Mouse (Mus musculus) midbrain, embryonic 14.5 days (tissue): ENCODE data around the gene Usp29. TPM values are rescaled to one million over a fixed set of nuclear protein-coding genes. Genes with fewer than 3 reads are reported as not detected.

Experiments
- ATAC-seq: fragments of 200-750 bp; cut with Nextera tagmentation; 2 replicates; pipeline ENCODE4 v1.8.0; 2017; ENCODE audit warnings: moderate number of reproducible peaks, moderate library complexity; ENCODE audit not compliant: low FRiP score, low TSS enrichment
- DNase-seq: peaks from one replicate; pipeline ENCODE4 v3.0.0-alpha.2; 2015
- H3K27ac ChIP-seq: fragments of 300-500 bp; sonication (generic); replicated peaks from 2 replicates; pipeline ENCODE4 v1.5.1; 2014; ENCODE audit warnings: mild to moderate bottlenecking, low read depth, low read length, moderate library complexity
- H3K27me3 ChIP-seq: fragments of 300-500 bp; sonication (generic); 2 replicates; pipeline ENCODE4 v1.6.1; 2014; ENCODE audit warnings: low read length, control low read depth, mixed read lengths; ENCODE audit not compliant: control insufficient read depth, insufficient read depth
- H3K36me3 ChIP-seq: fragments of 300-500 bp; sonication (generic); 2 replicates; pipeline ENCODE4 v1.6.1; 2014; ENCODE audit warnings: low read length, control low read depth; ENCODE audit not compliant: control insufficient read depth, insufficient read depth
- H3K4me1 ChIP-seq: fragments of 300-500 bp; sonication (generic); 2 replicates; pipeline ENCODE4 v1.6.1; 2014; ENCODE audit warnings: mild to moderate bottlenecking, antibody characterized with exemption, low read length, control low read depth; ENCODE audit not compliant: control insufficient read depth, insufficient read depth
- H3K4me2 ChIP-seq: fragments of 300-500 bp; sonication (generic); 2 replicates; pipeline ENCODE4 v1.6.1; 2014; ENCODE audit warnings: mild to moderate bottlenecking, low read length, moderate library complexity
- H3K4me3 ChIP-seq: fragments of 300-500 bp; sonication (generic); replicated peaks from 2 replicates; pipeline ENCODE4 v1.5.1; 2014; ENCODE audit warnings: low read depth, low read length
- H3K9ac ChIP-seq: fragments of 300-500 bp; sonication (generic); replicated peaks from 2 replicates; pipeline ENCODE4 v1.6.1; 2014; ENCODE audit warnings: mild to moderate bottlenecking, low read length, moderate library complexity
- H3K9me3 ChIP-seq: fragments of 300-500 bp; sonication (generic); 2 replicates; pipeline ENCODE4 v1.6.1; 2016; ENCODE audit warnings: low read length, control low read depth, mixed read lengths; ENCODE audit not compliant: control insufficient read depth
- WGBS: fragments of 180-500 bp; shearing (Covaris S2); extraction: QIAGEN DNeasy Blood & Tissue Kit; methylation state at CpG from one replicate; pipeline ENCODE4 v1.1.7; 2014; 5-methylcytosine and 5-hydroxymethylcytosine counted together
- polyA plus RNA-seq: library from polyadenylated mRNA; unstranded; fragments of >200 nt; fragmentation: Nextera tagmentation; extraction: Ambion mirVana; gene quantifications from 2 replicates; pipeline ENCODE4 v1.2.1, GENCODE M21; 2014

The Usp29 gene
- polyA plus RNA-seq, 1 experiment from 2014 or later, result 31.6 TPM

GRCm38 (mm10) chr7:6837297-6837925, 107.0 kb downstream of the Usp29 start:
- DNase-seq (no peak), ATAC-seq (no peak)
- Histone ChIP-seq H3K27me3 (no peaks in the 10 kb centered on the region), H3K36me3 (no peaks in the 10 kb centered on the region), H3K4me3 (no peak overlapping the region), H3K4me2 (no peak overlapping the region), H3K9me3 (no peaks in the 10 kb centered on the region), H3K27ac (no peak overlapping the region), H3K9ac (no peak overlapping the region), H3K4me1 (peaks cover 16% of the 10 kb centered on the region)
- WGBS, result 78% methylated on average over 3 of the region's 3 CpGs

DNA sequence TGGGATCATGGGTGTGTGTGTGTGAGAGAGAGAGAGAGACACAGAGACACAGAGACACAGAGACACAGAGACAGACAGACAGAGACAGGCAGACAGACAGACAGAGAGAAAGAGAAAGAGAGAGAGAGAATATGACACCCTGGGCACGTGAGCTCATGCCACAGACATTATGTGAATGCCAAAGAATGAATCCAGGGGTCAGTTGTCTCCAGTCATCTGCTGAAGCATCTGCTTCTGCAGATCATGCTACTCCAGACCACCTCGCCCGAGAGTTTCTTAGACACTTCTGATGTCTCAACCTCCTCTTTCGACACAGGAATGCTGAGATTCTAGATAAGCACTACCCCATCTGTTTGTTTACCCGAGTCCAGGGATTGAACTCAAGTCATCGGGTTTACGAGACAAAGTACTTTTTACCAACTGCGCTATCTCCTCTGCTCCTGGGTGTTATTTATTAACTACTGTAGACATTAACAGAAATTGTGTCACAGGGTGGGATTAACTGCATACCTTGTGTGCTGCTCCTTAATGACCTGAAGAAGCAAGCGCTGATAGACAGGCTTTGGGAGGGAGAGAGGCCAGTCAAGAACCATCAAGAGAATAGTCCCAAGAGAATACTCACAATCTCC, 107.7 kb downstream of the Usp29 start:
- 90% methylated on average over 9 of the region's 9 CpGs for WGBS
- no peak for DNase-seq

GRCm38 (mm10) chr7:6840860-6841259, 110.5 kb downstream of the Usp29 start:
- peak; percentile 50; the same call in 1 of the 2 replicates for ATAC-seq
- 74% methylated on average over 5 of the region's 5 CpGs for WGBS

More for the DNA sequence above, 107.7 kb downstream of the Usp29 start:
- Histone ChIP-seq H3K36me3 (no peaks in the 10 kb centered on the region), H3K27ac (no peak overlapping the region), H3K9me3 (no peaks in the 10 kb centered on the region), H3K4me2 (no peak overlapping the region), H3K9ac (no peak overlapping the region), H3K4me1 (peaks cover 16% of the 10 kb centered on the region), H3K27me3 (no peaks in the 10 kb centered on the region), H3K4me3 (no peak overlapping the region)
- ATAC-seq, result no peak

DNA sequence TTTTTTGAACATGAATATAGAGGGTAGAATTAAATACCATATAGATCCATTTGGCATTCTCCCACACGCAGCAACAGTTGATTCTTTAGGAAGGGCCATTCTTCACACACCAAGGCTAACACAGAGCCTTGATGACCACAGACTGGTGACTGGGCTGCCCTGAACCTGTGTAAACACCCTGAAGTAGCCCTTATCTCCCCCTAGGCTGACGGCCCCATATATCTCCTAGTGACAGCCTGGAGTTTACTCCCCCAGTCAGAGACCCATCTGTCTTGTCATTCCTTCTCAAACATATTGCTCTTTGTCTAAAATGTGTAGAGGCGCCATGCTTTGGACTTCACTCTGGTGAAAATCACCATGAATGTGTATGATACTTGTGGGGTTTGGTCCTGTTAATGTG, 119.1 kb downstream of the Usp29 start:
- no peak overlapping the region for H3K9ac ChIP-seq
- no peak overlapping the region for H3K27ac ChIP-seq
- H3K4me3 ChIP-seq, result no peak overlapping the region
- H3K4me1 ChIP-seq, result peaks cover 15% of the 10 kb centered on the region
- 90% methylated on average over 3 of the region's 3 CpGs for WGBS
- no peaks in the 10 kb centered on the region for H3K27me3 ChIP-seq
- H3K36me3 ChIP-seq, result no peaks in the 10 kb centered on the region
- no peaks in the 10 kb centered on the region for H3K9me3 ChIP-seq
- H3K4me2 ChIP-seq, result no peak overlapping the region
- DNase-seq, result no peak
- no peak for ATAC-seq

More at GRCm38 (mm10) chr7:6840860-6841259, 110.5 kb downstream of the Usp29 start:
- Histone ChIP-seq H3K9me3 (no peaks in the 10 kb centered on the region), H3K36me3 (no peaks in the 10 kb centered on the region), H3K27ac (no peak overlapping the region), H3K4me3 (no peak overlapping the region), H3K27me3 (no peaks in the 10 kb centered on the region), H3K9ac (no peak overlapping the region), H3K4me2 (no peak overlapping the region), H3K4me1 (no peaks in the 10 kb centered on the region)
- DNase-seq, result peak; percentile 64

DNA sequence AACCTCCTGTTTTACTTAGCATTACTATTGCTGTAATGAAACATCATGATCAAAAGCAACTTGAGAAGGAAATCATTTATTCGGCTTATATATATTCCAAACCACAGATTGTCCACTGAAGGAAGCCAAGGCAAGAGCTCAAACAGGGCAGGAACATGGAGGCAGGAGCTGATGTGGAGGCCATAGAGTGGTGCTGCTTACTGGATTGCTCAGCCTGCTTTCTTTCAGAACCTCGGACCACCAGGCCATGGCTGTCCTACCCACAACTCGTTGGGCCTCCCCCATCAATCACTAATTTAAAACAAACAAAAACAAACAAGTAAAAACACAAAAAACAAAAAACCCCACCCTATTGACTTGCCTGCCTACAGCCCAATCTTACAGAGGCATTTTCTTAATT, 119.9 kb downstream of the Usp29 start:
- no peaks in the 10 kb centered on the region for H3K9me3 ChIP-seq
- no peak overlapping the region for H3K9ac ChIP-seq
- DNase-seq (no peak), ATAC-seq (no peak)
- H3K27me3 ChIP-seq, result no peaks in the 10 kb centered on the region
- no peak overlapping the region for H3K4me2 ChIP-seq
- H3K36me3 ChIP-seq, result no peaks in the 10 kb centered on the region
- H3K27ac ChIP-seq, result no peak overlapping the region
- WGBS, result 93% methylated on average over 3 of the region's 3 CpGs
- no peak overlapping the region for H3K4me3 ChIP-seq
- H3K4me1 ChIP-seq, result peaks cover 15% of the 10 kb centered on the region

DNA sequence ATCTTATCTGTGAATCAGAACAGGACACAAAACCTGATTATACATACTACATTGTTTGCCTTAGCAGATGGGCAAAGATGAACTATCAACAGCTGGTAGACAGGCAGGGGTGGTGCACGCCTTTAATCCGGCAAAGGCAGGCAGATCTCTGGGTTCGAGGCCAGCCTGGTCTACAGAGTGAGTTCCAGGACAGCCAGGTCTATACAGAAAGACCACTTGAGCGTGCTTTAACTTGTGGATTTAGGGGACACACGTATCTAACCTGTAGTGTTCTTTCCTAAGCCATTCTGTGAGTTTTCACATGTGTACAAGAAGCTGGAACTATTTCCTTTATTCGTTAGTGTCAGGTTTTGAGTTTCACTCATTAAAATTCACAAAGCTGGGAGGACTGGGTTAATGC, 120.9 kb downstream of the Usp29 start:
- Histone ChIP-seq H3K9me3 (no peaks in the 10 kb centered on the region), H3K36me3 (no peaks in the 10 kb centered on the region), H3K9ac (no peak overlapping the region), H3K4me2 (peak overlapping the region; percentile 19; the same call in 1 of the 2 replicates), H3K27ac (peak overlapping the region; percentile 79), H3K27me3 (no peaks in the 10 kb centered on the region), H3K4me3 (no peak overlapping the region), H3K4me1 (peaks cover 15% of the 10 kb centered on the region)
- no peak for DNase-seq
- no peak for ATAC-seq
- 69% methylated on average over 6 of the region's 6 CpGs for WGBS

DNA sequence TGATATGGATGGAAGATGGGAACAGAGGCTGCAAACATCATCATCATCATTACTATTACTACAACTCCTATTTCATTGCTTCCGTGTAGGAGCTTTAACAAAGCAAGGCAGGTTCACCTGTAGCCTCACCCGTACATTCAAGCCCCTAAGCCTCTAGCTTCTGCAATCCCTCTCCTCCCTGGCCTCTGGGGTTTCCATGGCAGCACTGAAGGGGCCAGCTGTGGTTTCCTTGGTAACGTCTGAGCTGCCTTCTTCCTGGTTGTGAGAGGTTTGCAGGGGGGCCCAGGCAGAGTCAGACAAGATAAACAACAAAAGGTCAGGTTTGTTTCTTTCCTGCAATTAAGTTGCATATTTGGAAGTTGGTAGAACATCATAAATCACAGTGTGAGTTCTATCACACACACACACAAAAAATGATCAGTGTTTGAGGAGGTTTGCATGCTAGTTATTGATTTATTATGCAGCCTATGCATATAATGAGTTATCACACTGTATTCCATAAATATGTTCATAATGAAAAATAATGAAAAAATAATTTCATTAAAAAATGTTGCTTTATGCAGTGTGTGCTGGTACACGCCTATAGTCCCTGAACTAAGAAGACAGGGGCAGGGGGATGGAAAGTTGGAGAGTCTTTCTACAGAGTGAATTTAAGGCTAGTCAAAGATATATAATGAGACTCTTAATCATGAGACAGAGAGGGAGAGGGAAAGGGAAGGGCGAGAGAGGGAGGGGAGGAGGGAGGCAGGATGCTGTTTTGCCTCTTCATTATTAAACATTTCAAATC, 121.5 kb downstream of the Usp29 start:
- peak; percentile 76; the same call in 1 of the 2 replicates for ATAC-seq
- Histone ChIP-seq H3K4me1 (peaks cover 15% of the 10 kb centered on the region), H3K4me2 (peak overlapping the region; percentile 19; the same call in 1 of the 2 replicates), H3K27ac (peak overlapping the region; percentile 79), H3K9me3 (no peaks in the 10 kb centered on the region), H3K27me3 (no peaks in the 10 kb centered on the region), H3K9ac (no peak overlapping the region), H3K36me3 (no peaks in the 10 kb centered on the region), H3K4me3 (no peak overlapping the region)
- peak; percentile 83 for DNase-seq
- WGBS, result 29% methylated on average over 5 of the region's 5 CpGs

DNA sequence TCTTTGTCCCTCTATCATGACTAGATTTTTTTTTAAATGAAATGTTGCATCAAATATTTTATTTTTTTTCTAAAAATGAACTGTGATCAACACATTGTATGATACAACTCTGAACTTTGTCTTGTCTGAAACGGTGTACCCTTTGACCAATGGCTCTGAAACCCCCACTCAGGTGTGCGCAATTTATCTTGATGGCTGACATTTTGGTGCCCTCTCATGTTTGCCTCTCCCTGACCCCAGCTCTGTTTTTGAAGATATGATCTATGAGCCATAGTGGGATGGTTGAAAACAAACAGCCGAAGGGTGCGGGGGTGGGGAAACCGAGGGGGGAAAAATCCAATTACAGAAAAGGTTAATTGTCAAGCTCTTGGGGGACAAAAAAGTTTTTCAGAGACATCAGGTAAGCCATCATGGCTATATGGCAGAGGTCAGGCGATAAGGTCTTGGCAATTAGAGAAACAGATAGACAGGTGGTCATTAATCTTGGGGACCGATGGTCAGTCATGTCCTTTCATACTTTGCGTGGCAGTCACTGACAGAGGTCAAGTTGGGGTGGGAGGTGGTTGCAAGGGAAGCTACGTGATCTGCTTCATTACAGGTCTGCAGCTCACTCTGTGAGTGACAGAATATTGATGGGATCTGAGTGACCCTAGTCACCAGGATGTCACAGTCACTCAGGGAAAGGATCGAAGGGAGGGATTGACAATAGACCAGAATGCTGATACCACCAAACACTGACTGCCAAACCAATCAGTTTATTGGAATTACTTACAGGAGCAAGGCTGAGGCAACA, 125.4 kb downstream of the Usp29 start:
- Histone ChIP-seq H3K36me3 (no peaks in the 10 kb centered on the region), H3K9ac (no peak overlapping the region), H3K9me3 (no peaks in the 10 kb centered on the region), H3K27ac (no peak overlapping the region), H3K4me1 (peaks cover 23% of the 10 kb centered on the region), H3K27me3 (no peaks in the 10 kb centered on the region), H3K4me3 (no peak overlapping the region), H3K4me2 (no peak overlapping the region)
- DNase-seq (no peak), ATAC-seq (no peak)
- 91% methylated on average over 10 of the region's 10 CpGs for WGBS
